Mouse (Mus musculus) thymus, postnatal 0 days (tissue): ENCODE results near the gene Gm6502. TPM values are rescaled to one million over a fixed set of nuclear protein-coding genes. Genes with fewer than 3 reads are reported as not detected.
"Not testable (repeated sequence)": the region's sequence is repeated elsewhere in the genome, so short reads cannot be mapped to it uniquely, and the experiment has no call there.

Experiments
- DNase-seq: peaks from one replicate; pipeline ENCODE4 v3.0.0-alpha.2; 2015; ENCODE audit warnings: low spot score
- polyA plus RNA-seq: library from polyadenylated mRNA; unstranded; fragments of >200 nt; fragmentation: Nextera tagmentation; extraction: Ambion mirVana; gene quantifications from 2 replicates; pipeline ENCODE4 v1.2.1, GENCODE M21; 2015

Gene Gm6502
- 0.16 TPM in 1 of 2 replicates, not detected in the other for polyA plus RNA-seq

DNA sequence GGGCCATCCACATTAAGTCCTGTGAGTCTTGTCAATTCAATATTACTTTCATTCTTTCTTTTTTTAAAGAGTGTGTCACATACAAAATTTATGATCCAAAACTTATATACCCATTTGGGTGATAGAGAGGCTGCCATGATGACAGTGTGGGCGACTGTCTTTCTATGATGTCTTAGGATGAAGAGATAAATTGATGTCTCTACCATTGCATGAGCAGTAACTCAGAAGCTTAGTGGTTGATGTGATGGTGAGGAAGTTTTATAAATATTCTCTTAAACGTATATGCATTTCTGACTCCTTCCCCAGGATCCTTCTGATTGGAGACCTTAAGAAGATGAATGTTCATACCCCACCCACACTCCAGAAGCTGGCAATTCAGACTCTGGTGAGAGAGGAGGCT lies at the start of gene Gm6502:
Gm6502 (plus strand) TSS at position 301 of the 400 bp plus-strand sequence.
- DNase-seq, result not testable (repeated sequence)

DNA sequence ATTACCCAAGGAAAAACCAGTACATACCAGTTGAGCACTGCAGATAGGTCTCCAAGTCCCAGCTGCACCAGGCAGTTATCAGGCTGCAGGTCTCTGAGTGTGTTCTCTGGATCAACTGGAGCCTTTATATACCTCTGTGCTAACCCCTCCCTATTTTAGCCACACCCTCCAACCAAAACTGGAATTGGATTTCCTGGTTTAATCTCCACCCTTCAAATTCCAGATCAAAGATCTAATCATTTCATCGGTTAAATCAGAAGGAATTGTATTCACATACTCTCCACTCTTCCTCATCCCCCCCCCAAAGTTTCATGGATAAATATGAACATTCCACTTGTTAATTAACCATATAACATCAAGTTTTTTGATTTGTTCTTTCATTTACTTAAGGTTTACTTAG lies 7.5 kb upstream of the Gm6502 start, which contains the start of gene A430089I19Rik:
A430089I19Rik (minus strand) TSS at position 101 of the 400 bp plus-strand sequence.
- not testable (repeated sequence) for DNase-seq

DNA sequence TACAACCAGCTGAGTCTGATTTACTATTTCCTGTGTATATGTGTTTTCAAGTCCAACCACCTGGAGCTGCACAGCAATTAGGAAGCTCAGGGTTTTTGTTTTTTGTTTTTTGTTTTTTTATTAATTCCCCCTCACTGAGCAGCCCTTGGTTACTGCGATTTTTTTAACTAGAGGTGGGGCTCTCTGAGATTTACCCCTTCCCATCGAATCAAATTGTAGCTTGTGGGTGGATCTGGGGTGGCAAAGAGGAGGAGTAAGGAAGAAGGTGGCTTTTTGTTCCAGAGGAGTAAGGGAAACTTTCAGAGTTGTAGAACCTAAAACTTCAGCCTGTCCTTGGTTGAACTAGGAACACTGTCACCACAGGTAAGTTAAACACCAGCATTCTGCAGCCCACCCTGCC lies 25.2 kb downstream of the Gm6502 start, which contains the start of gene AA792892:
AA792892 (plus strand) TSS at position 301 of the 400 bp plus-strand sequence.
- not testable (repeated sequence) for DNase-seq

Other genes starting within 250 kb of the Gm6502 start
- gene BC061212, start 243.9 kb upstream of the Gm6502 start, polyA plus RNA-seq, result not detected in 2 replicates
- not detected in 2 replicates for gene Gm6351, start 238.1 kb upstream of the Gm6502 start, polyA plus RNA-seq
- gene Gm3106, start 96.4 kb upstream of the Gm6502 start, polyA plus RNA-seq, result not detected in 2 replicates
- gene A430089I19Rik, start 7.6 kb upstream of the Gm6502 start, polyA plus RNA-seq, result not detected in 2 replicates
- not detected in 2 replicates for gene AA792892, start 25.3 kb downstream of the Gm6502 start, polyA plus RNA-seq
- gene Gm7682, start 131.3 kb downstream of the Gm6502 start, polyA plus RNA-seq, result not detected in 2 replicates
- not detected in 2 replicates for gene Gm3139, start 211.9 kb downstream of the Gm6502 start, polyA plus RNA-seq